Mouse (Mus musculus): Measurements from ENCODE around the gene Gm4981.
"Not testable (repeated sequence)": the region's sequence is repeated elsewhere in the genome, so short reads cannot be mapped to it uniquely, and the experiment has no call there.

The Gm4981 gene

DNA sequence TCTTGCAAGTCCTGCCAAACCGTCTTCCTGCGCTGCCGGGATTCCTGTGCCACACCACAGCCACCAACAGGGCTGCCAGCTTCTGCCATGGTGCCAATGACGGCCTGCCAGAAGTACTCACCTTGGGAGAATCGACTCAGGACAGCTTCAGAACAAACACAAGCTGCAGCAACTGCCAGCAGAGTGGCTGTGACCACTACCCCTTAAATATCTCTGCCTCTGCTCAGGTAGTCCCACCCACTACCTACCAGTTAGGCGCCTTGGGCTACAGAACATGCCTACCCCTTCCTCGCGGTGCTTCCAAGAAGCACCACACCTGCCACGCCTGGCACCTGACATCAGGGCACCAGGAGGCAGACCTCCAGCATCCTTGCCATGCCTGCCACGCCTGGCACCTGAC lies at the start of gene Gm4981:
Gm4981 (minus strand) TSS at position 89 of the 400 bp plus-strand sequence.
- no peak for DNase-seq (ENCODE audit: low spot score)

DNA sequence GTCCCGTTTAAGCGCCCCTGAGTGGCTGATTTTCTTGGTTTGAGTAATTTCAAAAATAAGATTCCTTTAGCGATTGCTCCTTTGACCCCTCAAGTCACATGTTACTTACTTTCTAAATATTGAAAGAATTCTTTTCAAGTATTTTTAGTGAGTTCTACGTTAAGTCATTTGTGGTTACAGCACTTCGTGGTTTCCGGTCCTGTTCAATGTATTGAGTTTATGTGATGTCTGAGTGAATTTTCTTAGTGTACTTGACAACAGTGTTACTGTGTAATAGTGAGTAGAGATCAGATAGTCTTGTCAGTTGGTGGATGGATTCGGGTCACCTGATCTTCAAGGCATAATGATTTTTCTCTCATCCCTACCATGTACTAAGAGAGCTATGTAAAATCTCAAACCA lies 45.7 kb upstream of the Gm4981 start:
- DNase-seq (ENCODE audit: low spot score) = no peak

DNA sequence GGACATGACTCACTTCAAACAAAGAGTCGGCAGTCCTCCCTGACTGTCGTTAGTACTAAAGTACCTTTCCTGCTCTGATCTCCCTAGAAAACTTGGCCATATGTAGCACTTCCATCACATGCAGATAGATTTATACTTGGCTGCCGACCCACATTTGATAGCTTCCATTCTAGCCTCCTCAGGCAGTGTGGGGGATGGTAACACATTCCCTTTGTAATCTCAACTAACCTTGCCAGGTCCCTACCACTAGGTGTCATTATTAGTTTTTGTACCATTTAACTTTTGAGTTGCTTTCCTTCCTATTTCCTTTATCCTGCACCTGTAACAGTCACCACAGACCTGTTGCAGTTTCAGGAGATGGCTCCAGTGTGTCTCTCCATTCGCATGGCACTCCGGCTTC lies 22.0 kb upstream of the Gm4981 start:
- DNase-seq (ENCODE audit: low spot score) = no peak

DNA sequence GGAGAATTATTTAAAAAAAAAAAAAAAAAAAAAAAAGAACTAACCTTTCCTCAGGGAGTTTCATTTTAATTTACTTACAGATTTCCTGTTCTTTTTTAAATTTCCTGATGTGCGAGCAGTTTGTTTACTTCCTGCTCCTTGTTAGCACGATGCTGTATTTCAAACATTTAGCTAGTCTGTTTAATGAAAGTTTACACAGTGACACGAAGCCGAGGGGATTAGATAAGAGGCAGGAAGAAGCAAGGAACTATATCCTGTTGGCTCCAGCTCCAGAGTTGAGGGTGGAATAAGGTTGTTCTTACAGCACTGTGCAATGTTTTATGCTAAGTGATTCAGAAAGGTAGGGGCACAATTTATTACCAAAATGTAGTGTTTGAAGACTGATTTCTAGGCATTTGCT lies 19.5 kb upstream of the Gm4981 start:
- DNase-seq (ENCODE audit: low spot score) = no peak

DNA sequence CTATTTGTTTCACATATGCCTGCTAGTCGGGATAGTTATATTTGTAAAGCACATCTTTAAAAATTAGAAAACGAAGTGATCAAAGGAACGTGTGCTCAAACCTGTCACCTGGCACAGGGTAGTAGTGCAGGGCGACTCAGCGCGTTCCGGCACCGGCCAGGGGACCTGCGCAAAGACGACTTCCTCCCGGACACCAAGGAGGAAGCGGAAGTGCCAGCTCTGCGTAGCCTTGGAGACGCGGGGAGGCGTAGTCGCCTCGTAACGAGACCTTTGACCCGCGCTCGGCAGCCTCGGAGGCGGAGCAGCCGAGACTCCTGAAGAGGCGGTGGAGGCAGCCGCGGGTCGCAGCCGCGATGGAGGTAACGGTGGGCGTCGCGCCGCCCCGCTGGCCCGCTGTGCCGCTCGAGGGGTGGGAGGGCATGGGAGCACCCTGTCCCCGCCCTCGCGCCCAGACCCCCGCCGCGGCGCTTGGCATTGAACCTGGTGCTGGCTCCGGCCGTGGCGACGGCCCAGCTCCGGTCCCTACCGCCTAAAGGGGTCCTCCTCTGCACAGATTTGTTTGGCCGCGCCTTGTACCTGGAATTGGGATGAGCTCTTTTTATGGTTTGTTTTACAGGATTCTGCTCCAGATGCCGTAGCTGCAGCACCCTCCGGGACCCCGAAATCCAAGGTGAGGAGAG lies 18.9 kb upstream of the Gm4981 start, which contains the start of gene Gcc2:
Gcc2 (plus strand) TSS at position 285 of the 680 bp plus-strand sequence.
- DNase-seq (ENCODE audit: low spot score) = peak; percentile 89

DNA sequence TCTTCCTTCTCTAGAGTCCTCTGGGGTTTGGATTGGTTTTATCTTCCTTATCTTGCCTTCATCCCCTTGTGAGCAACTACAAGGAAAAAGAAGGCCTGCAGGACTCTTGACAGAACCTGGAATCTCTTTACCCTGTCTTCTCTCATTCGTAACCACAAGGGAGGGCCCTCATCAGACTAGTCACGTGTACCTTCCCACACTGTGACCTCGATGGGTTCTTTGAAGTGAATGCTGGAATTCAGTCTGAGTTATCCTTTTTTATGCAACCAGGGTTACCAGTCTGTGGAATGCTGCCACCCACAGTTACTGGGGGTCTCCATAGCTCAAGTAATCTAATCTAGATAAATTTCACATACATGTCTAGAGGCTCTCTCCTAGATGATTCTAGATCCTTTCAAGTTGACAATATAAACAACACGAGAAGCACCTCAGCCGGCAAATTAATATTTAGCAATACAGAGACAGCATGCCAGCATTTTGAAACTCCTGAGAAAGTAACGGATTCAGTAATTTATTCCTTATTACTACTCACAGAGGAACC lies 18.2 kb upstream of the Gm4981 start:
- peak; percentile 30 for DNase-seq (ENCODE audit: low spot score)

DNA sequence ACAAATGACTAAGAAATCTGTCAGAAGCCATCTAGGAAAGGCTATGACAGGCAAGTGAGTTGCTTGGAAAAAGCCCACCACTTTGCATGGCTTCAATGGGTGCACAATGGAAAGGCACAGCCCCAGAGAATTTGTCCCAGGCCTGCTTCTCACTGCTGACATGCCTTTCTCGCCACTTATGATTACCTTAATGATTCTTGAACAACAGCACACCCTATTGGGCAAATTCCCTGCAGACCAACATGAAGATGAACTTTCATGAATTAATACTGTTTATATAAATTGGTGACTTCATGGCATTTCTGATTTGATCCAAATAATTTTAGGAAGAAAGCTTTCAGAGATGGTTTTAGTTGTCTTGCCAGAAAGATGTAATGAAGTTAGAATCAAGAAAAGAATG lies 13.0 kb upstream of the Gm4981 start:
- DNase-seq (ENCODE audit: low spot score) = no peak

DNA sequence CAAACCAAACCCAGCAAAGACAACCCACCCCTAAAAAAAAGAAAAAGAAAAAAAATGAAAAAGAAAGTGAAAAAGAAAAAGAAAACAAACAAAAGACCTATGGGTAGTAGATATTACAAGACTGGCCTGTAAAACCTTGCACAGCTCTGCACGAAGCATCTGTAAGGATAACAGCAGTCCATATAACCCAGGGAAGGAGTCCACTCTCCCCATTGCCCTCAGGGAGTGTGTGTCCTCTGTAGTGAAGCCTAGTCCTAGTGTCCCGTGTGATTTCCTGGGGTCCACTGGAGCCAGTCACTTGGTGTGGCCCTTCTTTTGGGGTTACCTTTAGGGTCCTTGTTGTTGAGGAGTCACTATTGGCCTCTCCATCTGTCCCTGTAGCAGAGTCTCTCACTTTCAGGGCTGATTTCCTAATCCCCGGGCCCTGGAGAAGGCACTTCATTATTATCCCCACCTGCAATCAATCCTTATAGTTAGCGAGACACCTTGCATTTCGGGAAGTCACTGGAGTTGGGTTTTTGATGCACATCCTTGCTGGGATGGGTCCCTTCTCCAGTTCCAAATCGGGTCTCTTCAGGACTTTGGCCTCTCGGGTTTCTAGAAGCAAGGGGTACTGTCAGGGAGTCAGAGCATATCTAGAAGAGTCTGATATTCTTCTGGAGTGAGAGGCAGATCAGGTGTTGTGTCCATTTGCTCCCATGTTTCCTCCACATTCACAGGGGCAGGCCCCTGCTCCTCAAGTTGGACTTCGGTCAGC lies 2.7 kb upstream of the Gm4981 start:
- DNase-seq (ENCODE audit: low spot score) = not testable (repeated sequence)

DNA sequence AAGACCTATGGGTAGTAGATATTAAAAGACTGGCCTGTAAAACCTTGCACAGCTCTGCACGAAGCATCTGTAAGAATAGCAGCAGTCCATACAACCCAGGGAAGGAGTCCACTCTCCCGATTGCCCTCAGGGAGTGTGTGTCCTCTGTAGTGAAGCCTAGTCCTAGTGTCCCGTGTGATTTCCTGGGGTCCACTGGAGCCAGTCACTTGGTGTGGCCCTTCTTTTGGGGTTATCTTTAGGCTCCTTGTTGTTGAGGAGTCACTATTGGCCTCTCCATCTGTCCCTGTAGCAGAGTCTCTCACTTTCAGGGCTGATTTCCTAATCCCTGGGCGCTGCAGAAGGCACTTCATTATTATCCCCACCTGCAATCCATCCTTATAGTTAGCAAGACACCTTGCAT lies 1.5 kb downstream of the Gm4981 start:
- DNase-seq (ENCODE audit: low spot score) = not testable (repeated sequence)

DNA sequence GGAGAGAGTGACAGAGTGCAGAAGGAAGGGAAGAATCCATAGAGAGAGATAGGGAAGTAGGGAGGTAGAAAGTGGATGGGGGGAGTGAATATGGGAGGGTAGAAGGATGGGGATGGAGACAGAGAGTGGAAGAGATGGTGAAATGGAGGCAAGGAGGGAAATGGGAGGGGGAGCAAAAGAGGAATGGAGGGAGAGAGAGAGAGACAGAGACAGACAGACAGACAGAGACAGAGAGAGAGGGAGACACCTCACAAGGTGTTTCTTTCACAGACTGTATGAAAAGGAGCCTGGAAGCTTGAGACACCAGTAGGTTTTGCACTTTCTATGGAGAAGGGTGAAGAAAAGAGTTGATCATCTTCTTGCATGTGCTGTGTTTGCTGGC lies 2.8 kb downstream of the Gm4981 start:
- not testable (repeated sequence) for DNase-seq (ENCODE audit: low spot score)

DNA sequence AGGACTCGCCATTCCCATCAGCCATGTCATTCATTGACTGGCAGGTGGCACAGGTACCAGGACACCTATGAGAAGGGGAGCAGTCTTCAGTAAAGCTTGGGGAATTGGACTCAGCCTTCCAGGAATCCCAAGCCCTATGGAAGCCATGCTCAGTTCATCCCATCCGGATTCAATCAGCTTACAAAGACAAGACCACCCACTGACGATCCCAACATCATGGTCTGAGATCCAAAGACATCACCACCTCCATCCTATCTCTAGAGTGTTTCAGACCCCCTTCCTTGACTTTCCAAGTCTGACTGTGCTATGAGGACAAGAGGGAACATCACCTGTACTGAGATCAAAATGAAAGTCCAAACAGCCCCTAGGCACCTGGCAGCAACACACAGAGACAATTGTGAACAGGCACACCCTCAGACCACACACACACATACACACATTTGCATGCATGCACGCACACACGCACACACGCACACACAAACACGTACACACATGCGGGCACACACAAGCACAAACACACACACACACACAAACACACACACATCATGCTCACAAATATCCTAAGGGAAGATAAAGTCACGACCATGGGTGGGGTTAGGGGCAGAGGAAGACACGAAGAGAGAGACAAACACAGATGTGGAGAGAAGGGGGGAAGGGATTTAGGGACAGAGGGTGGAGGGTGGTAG lies 3.3 kb downstream of the Gm4981 start:
- DNase-seq (ENCODE audit: low spot score) = not testable (repeated sequence)

DNA sequence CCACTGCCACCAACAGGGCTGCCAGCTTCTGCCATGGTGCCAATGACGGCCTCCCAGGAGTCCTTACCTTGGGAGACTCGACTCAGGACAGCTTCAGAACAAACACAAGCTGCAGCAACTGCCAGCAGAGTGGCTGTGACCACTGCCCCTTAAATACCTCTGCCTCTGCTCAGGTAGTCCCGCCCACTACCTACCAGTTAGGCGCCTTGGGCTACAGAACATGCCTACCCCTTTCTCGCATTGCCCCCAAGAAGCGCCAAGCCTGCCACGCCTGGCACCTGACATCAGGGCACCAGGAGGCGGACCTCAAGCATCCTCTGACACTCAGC lies 3.9 kb downstream of the Gm4981 start, which contains the start of gene Duxf3:
Duxf3 (minus strand) TSS at position 35 of the 329 bp plus-strand sequence.
- DNase-seq (ENCODE audit: low spot score) = not testable (repeated sequence)

DNA sequence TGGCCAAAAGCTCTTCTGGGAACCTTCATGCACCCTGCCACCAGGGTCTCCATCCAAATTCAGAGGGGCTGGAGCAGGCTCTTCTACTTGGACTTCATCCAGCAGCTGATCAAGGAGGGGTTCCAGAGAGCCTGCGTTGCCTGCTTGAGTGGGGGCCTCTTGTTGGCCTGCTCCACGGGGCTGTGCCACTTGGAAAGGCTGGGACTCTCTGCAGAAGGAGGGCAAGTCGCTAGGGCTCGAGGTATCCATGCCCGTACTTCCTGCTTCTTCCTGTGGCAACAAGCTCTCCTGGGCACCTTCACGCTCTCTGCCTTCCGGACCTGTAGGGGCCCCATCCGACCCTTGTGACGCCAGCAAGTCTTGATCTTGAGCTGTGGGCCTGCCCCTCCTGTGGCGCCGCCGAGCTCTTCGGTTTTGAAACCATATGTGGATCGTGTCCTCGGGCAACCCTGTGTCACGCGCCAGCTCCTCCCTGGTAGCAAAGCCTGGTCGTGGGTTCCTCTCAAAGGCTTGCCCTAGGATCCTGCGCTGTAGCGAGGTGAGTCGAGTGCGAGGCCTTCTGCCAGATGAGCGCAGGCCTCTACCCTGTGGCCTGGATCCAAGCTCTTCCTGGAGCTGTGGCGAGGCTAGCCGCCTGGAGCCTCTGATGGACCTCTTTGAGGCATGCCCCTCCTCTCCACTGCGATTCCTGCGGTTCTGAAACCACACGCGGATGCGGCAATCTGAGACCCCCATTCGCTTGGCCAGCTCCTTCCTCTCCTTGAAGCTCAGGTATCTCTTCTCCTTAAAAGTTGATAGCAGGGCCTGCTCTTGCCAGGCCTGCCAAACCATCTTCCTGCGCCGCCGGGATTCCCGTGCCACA lies 4.5 kb downstream of the Gm4981 start:
- DNase-seq (ENCODE audit: low spot score) = not testable (repeated sequence)

DNA sequence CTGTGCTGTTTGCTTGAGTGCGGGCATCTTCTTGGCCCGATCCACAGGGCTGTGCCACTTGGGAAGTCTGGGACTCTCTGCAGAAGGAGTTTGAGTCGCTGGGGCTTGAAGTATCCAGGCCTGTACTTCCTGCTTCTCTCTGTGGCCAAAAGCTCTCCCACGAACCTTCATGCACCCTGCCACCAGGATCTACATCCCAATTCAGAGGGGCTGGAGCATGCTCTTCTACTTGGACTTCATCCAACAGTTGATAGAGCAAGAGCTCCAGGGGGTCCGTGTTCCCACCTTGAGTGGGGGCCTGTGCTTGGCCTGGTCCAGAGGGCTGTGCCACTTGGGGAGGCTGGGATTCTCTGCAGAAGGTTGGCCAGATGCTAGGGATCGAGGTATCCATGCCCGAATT lies 5.4 kb downstream of the Gm4981 start:
- not testable (repeated sequence) for DNase-seq (ENCODE audit: low spot score)

DNA sequence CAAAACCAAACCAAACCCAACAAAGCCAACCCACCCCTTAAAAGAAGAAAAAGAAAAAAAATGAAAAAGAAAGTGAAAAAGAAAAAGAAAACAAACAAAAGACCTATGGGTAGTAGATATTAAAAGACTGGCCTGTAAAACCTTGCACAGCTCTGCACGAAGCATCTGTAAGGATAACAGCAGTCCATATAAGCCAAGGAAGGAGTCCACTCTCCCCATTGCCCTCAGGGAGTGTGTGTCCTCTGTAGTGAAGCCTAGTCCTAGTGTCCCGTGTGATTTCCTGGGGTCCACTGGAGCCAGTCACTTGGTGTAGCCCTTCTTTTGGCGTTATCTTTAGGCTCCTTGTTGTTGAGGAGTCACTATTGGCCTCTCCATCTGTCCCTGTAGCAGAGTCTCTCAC lies 6.5 kb downstream of the Gm4981 start:
- not testable (repeated sequence) for DNase-seq (ENCODE audit: low spot score)

DNA sequence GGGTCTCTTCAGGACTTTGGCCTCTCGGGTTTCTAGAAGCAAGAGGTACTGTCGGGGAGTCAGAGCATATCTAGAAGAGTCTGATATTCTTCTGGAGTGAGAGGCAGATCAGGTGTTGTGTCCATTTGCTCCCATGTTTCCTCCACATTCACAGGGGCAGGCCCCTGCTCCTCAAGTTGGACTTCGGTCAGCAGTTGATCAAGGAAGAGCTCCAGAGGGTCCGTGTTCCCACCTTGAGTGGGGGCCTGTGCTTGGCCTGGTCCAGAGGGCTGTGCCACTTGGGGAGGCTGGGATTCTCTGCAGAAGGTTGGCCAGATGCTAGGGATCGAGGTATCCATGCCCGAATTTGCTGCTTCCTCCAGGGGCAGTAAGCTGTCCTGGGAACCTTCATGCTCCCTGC lies 8.7 kb downstream of the Gm4981 start:
- not testable (repeated sequence) for DNase-seq (ENCODE audit: low spot score)

DNA sequence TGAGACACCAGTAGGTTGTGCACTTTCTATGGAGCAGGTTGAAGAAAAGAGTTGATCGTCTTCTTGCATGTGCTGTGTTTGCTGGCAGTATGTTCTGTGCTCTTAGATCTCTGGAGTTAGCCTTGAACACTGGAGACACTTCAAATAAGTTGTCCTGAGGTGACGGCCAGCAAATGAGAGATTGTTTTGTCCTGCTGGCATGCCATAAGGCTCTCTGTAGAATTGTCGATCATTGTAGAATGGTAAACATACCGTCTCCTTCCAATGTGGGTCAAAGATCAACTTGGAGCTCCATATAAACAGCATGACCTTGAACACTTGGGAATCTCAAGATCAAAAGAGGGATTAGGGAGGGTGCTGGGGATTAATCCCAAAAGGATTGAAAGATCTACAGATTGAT lies 10.1 kb downstream of the Gm4981 start:
- peak; percentile 14 for DNase-seq (ENCODE audit: low spot score)

DNA sequence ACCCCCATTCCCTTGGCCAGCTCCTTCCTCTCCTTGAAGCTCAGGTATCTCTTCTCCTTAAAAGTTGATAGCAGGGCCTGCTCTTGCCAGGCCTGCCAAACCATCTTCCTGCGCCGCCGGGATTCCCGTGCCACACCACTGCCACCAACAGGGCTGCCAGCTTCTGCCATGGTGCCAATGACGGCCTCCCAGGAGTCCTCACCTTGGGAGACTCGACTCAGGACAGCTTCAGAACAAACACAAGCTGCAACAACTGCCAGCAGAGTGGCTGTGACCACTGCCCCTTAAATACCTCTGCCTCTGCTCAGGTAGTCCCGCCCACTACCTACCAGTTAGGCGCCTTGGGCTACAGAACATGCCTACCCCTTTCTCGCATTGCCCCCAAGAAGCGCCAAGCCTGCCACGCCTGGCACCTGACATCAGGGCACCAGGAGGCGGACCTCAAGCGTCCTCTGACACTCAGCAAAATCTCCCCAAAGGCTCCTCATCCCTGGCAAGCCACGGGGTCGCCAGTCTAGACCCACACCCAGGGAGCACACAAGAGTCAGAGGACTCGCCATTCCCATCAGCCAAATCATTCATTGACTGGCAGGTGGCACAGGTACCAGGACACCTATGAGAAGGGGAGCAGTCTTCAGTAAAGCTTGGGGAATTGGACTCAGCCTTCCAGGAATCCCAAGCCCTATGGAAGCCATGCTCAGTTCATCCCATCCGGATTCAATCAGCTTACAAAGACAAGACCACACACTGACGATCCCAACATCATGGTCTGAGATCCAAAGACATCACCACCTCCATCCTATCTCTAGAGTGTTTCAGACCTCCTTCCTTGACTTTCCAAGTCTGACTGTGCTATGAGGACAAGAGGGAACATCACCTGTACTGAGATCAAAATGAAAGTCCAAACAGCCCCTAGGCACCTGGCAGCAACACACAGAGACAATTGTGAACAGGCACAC lies 11.4 kb downstream of the Gm4981 start, which contains the start of gene AW822073:
AW822073 (minus strand) TSS at position 104 of the 959 bp plus-strand sequence.
- not testable (repeated sequence) for DNase-seq (ENCODE audit: low spot score)

DNA sequence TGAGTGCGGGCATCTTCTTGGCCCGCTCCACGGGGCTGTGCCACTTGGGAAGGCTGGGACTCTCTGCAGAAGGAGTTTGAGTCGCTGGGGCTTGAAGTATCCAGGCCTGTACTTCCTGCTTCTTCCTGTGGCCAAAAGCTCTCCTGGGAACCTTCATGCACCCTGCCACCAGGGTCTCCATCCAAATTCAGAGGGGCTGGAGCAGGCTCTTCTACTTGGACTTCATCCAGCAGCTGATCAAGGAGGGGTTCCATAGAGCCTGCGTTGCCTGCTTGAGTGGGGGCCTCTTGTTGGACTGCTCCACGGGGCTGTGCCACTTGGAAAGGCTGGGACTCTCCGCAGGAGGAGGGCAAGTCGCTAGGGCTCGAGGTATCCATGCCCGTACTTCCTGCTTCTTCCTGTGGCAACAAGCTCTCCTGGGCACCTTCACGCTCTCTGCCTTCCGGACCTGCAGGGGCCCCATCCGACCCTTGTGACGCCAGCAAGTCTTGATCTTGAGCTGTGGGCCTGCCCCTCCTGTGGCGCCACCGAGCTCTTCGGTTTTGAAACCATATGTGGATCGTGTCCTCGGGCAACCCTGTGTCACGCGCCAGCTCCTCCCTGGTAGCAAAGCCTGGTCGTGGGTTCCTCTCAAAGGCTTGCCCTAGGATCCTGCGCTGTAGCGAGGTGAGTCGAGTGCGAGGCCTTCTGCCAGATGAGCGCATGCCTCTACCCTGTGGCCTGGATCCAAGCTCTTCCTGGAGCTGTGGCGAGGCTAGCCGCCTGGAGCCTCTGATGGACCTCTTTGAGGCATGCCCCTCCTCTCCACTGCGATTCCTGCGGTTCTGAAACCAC lies 12.3 kb downstream of the Gm4981 start:
- not testable (repeated sequence) for DNase-seq (ENCODE audit: low spot score)

All from c-Kit-positive CD71-positive TER-119-positive erythroid progenitor cells, embryonic 14.5 days (primary cell).